Mouse (Mus musculus) G1E (cell line): ENCODE data around the gene Igf2bp3. TPM values are rescaled to one million over a fixed set of nuclear protein-coding genes. Genes with fewer than 3 reads are reported as not detected.

Source experiments
- ATAC-seq: 2 replicates; pipeline ENCODE4 v1.8.0; 2016; ENCODE audit warnings: mild to moderate bottlenecking; ENCODE audit not compliant: insufficient number of reproducible peaks, poor library complexity, low FRiP score, severe bottlenecking; ENCODE audit errors: extremely low read depth
- DNase-seq: peaks from one replicate; pipeline ENCODE4 v3.0.0; 2012; ENCODE audit warnings: low spot score
- H3K27me3 ChIP-seq: 2 replicates; pipeline ENCODE4 v1.6.1; 2012; ENCODE audit warnings: mild to moderate bottlenecking, low read length, inconsistent platforms; ENCODE audit not compliant: insufficient read depth
- H3K36me3 ChIP-seq: replicated peaks from 2 replicates; pipeline ENCODE3; 2012; ENCODE audit warnings: mild to moderate bottlenecking, inconsistent platforms
- H3K4me1 ChIP-seq: 2 replicates; pipeline ENCODE4 v1.6.1; 2012; ENCODE audit warnings: low read depth, low read length, inconsistent platforms, mixed read lengths; ENCODE audit not compliant: insufficient read depth
- H3K4me3 ChIP-seq: 2 replicates; pipeline ENCODE4 v1.5.1; 2012; ENCODE audit warnings: low read depth, mild to moderate bottlenecking, inconsistent platforms, low read length, moderate library complexity, mixed read lengths
- H3K9me3 ChIP-seq: replicated peaks from 2 replicates; pipeline ENCODE4 v1.6.1; 2012; ENCODE audit warnings: inconsistent platforms
- CTCF ChIP-seq: IDR thresholded peaks from 2 replicates; pipeline ENCODE4 v1.5.1; 2012; ENCODE audit warnings: low read depth, low read length, inconsistent platforms, mixed read lengths
- GATA1 ChIP-seq: IDR thresholded peaks from 2 replicates; pipeline ENCODE4 v1.6.1; 2012; ENCODE audit warnings: borderline replicate concordance, low read length, inconsistent platforms, mixed read lengths
- GATA2 ChIP-seq: IDR thresholded peaks from 2 replicates; pipeline ENCODE4 v1.6.1; 2012; ENCODE audit warnings: low read depth, low read length, inconsistent platforms, borderline replicate concordance
- POLR2AphosphoS5 ChIP-seq: IDR thresholded peaks from 2 replicates; pipeline ENCODE4 v1.6.1; 2012; ENCODE audit warnings: low read depth, low read length, inconsistent platforms; ENCODE audit not compliant: insufficient replicate concordance
- TAL1 ChIP-seq: conservative IDR thresholded peaks from 2 replicates; pipeline ENCODE4 v1.6.1; 2012; ENCODE audit warnings: low read depth, low read length, inconsistent platforms, mixed read lengths
- polyA plus RNA-seq: library from polyadenylated mRNA; stranded (reverse); fragments of >175 nt; gene quantifications from 2 replicates; pipeline ENCODE4 v1.2.3, GENCODE M21; 2012
- total RNA-seq, 2 experiments: library from RNA; stranded (forward) in 1 of 2; stranded (reverse) in 1 of 2; fragments of 200-1000 nt in 1 of 2; fragments of >200 nt in 1 of 2; fragmentation: Nextera tagmentation in 1 of 2; gene quantifications; 2 replicates each; pipeline ENCODE4 v1.2.3; 2014 to 2017

Gene Igf2bp3
- total and polyA plus RNA-seq, 3 experiments = 25.9 to 50.9 (median 41.2) TPM

GRCm38 (mm10) chr6:49214086-49214927, 450 bp downstream of the Igf2bp3 start:
- peaks cover 26% of the 10 kb centered on the region for H3K36me3 ChIP-seq
- peak overlapping the region; percentile 89 for H3K4me3 ChIP-seq
- H3K9me3 ChIP-seq = no peaks in the 10 kb centered on the region
- no peak for TF ChIP-seq GATA1
- TF ChIP-seq CTCF = no peak
- TF ChIP-seq POLR2AphosphoS5 = no peak
- TF ChIP-seq TAL1 = no peak
- TF ChIP-seq GATA2 = no peak
- ATAC-seq (peak; percentile 41), DNase-seq (peak; percentile 48)
- H3K27me3 ChIP-seq = no peaks in the 10 kb centered on the region
- H3K4me1 ChIP-seq = peaks cover 40% of the 10 kb centered on the region

GRCm38 (mm10) chr6:49213581-49214085, 1.1 kb downstream of the Igf2bp3 start:
- ATAC-seq = no peak
- no peak for TF ChIP-seq TAL1
- no peak for TF ChIP-seq GATA2
- TF ChIP-seq POLR2AphosphoS5 = no peak
- no peak for TF ChIP-seq GATA1
- no peak for TF ChIP-seq CTCF
- Histone ChIP-seq H3K36me3 (peaks cover 32% of the 10 kb centered on the region), H3K4me3 (peak overlapping the region; percentile 89), H3K27me3 (no peaks in the 10 kb centered on the region), H3K4me1 (peaks cover 45% of the 10 kb centered on the region), H3K9me3 (no peaks in the 10 kb centered on the region)
- no peak for DNase-seq

- no peaks in the 10 kb centered on the region for H3K27me3 ChIP-seq
- H3K36me3 ChIP-seq = peaks cover 38% of the 10 kb centered on the region
- H3K4me3 ChIP-seq = peak overlapping the region; percentile 89
- H3K9me3 ChIP-seq = no peaks in the 10 kb centered on the region
- peaks cover 51% of the 10 kb centered on the region for H3K4me1 ChIP-seq
- TF ChIP-seq GATA1 (no peak), TAL1 (no peak), POLR2AphosphoS5 (no peak), GATA2 (no peak), CTCF (no peak)
- ATAC-seq = no peak
- DNase-seq = no peak
These were observed 1.7 kb downstream of the Igf2bp3 start for GRCm38 (mm10) chr6:49212931-49213580.

GRCm38 (mm10) chr6:49212141-49212540, 2.6 kb downstream of the Igf2bp3 start:
- TF ChIP-seq CTCF (no peak), GATA2 (no peak), GATA1 (no peak), POLR2AphosphoS5 (no peak), TAL1 (no peak)
- no peaks in the 10 kb centered on the region for H3K9me3 ChIP-seq
- H3K4me3 ChIP-seq = no peak overlapping the region
- H3K36me3 ChIP-seq = peaks cover 43% of the 10 kb centered on the region
- no peaks in the 10 kb centered on the region for H3K27me3 ChIP-seq
- ATAC-seq (no peak), DNase-seq (no peak)
- H3K4me1 ChIP-seq = peaks cover 55% of the 10 kb centered on the region

GRCm38 (mm10) chr6:49211596-49211995, 3.2 kb downstream of the Igf2bp3 start:
- H3K9me3 ChIP-seq = no peaks in the 10 kb centered on the region
- DNase-seq = no peak
- peaks cover 46% of the 10 kb centered on the region for H3K36me3 ChIP-seq
- ATAC-seq = no peak
- no peak for TF ChIP-seq GATA2
- TF ChIP-seq GATA1 = no peak
- TF ChIP-seq CTCF = no peak
- H3K4me1 ChIP-seq = peaks cover 58% of the 10 kb centered on the region
- H3K4me3 ChIP-seq = no peak overlapping the region
- no peaks in the 10 kb centered on the region for H3K27me3 ChIP-seq
